Mouse (Mus musculus) retina, postnatal 1 day (tissue): Measurements from ENCODE around the gene Atg101.
"Not testable (repeated sequence)": the region's sequence is repeated elsewhere in the genome, so short reads cannot be mapped to it uniquely, and the experiment has no call there.

Source experiments
- DNase-seq: peaks from one replicate; pipeline ENCODE4 v3.0.0-alpha.2; 2012

The Atg101 gene

DNA sequence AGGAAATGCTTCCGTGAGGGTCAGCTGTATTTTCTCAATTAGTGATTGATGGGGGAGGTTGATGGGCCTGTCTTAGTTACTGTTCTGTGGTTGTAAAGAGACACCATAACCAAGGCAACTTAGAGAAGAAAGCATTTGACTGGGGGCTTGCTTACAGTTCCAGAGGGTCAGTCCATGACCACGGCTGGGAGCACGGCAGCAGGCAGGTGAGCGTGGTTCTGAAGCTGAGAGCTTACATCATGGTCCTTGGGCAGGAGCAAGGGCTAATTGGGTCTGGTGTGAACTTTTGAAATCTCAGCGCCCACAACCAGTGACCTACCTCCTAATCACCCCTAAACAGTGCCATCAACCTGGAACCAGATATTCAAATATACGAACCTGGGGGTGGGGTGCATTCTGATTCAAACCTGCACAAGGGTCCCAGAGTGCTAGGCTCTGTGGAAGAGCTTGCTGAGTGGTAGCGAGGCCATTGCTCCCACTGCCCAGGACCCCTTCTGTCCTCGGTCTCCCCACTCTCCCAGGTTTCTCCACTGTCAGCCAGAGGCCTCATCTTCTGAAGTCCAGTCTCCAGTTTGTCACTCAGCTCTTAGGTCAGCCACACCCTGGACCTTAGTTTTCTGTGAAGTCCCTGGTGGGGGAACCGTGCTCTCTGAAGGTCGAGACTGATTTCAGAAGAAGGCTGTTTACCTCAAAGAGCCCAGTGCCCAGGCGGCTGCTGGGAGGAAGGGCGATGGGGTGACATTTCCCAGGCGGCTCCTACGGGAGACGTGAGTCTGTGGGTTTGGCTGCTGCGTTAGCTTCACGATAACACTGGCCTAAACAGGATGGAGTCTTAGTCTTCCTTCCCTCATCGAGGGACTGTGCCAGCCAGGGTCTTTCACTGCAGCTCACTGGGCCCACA, 33.1 kb downstream of the Atg101 start:
- no peak for DNase-seq

DNA sequence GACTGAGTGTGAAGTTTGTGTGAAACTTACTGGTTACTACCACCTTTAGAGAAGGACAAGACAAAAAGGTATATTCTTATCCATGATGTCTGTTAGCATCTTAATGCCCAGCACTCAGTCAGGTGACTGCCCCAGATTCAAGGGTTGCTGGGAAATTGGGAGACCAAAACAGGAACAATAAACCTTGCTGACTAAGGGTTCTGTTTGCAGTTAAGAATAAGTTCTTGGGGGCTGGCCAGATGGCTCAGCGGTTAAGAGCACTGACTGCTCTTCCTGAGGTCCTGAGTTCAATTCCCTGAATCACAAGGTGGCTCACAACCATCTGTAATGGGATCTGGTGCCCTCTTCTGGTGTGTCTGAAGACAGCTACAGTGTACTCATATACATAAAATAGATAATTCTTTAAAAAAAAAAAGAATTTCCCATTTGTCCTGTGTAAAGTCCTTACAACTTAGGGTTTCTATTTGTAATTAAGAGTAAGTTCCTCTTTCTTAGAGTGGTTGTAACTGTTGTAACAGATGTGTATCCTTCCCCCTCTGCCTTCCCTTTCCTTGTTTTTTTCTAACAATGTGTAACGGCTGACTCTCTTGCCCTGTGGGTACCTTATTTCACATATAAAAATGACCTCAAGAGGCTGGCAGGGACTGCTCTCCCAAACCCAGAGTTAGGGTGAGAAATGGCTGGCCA, 33.9 kb downstream of the Atg101 start:
- DNase-seq = no peak

DNA sequence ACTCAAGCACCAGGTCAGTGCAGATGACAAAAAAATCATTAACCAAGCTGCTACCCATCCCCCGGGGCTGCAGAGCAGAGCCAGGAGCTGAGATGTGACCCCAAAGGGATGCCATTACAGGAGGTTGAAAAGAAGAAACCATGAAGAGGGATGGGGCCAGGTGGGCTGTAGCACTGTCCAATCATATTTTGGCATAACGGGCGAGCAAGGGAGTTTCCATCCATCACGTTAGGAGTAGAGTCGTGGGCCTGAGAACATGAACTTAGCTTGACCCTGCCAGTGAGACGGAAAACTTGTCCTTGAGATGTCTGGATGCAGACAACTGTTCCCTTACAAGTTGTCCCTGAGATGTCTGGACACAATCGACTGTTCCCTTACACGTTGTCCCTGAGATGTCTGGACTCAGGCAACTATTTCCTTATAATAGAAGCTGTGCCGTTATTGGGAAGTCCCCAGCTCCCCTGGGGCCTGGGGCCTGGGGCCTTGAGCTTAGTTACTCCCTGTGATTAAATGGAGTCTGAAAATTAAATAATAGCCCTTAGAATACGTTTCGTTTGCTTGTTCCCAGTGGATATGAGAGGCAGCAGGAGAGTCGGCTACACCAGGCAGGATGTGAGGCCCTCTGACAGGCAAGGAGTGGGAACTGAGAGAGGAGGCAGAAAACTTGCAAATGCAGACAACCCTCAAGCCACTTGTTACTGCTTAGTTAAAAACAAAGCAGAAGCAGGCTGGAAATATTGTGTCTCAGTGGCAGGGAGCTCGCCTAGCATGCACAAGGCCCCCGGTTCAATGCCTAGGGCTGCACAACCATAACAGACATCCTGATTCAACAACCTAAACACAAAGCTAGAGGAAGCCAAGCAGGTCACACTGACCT, 35.1 kb downstream of the Atg101 start:
- DNase-seq = no peak

DNA sequence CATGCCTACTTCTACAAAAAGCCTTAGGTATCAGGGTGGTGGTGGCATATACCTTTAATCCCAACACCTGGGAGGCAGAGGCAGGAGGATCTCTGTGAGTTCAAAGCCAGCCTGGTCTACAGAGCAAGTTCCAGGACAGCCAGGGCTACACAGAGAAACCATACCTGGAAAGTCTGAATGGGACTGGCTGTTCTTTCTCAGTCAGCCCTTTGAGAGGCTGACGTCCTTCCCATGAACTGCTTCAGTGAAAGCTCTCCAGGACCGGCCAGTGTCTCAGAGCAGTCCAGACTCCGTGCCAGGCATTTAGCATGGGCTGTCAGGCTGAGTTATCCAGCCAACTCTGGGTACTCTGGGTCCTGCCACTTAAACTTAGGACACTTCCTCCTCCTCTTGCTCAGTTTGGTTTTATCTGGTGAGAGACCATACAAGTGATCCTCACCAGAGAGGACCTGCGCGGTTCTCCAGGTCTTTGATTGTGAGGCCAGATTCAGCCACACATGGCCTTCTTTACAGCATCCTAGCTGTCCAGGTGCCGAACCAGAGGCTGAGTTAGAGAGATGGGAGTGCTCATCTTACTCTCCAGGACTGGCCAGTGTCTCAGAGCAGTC, 36.0 kb downstream of the Atg101 start:
- no peak for DNase-seq

DNA sequence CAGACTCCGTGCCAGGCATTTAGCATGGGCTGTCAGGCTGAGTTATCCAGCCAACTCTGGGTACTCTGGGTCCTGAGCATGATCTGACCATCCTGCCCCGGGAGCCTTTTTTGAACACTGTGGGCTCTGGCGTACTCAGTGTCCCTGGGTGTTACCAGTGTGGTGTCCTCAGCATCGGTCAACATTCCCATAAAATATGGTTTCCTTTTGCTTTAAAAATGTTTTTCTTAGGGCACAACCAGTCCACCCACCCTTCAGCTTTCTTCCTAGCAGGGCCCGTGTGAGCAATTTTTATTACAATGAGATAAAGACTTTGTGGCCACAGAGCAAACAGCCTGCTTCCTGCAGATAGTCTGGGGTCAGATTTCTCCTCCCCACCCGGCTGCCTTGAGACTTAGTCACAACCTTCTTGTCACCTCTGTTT, 36.6 kb downstream of the Atg101 start:
- DNase-seq = no peak

DNA sequence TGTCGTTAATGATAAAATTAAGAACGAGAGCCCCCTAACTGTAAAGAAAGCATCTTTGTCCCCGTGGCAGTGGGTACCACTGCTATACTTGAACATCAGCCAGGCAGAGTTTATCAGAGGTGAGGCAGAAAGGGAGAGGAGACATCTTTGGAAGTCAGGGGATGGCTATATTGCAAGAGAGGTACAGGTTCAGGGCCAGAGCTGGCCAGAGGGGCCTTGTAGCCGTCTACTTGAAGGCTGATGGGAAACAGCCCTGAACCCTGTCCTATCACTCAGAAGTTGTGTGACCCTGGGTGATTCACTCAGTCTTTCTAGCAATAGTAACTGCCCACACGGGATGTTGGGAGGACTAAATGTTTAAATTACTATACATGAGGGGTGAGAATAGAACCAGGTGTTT, 37.1 kb downstream of the Atg101 start:
- DNase-seq = no peak

DNA sequence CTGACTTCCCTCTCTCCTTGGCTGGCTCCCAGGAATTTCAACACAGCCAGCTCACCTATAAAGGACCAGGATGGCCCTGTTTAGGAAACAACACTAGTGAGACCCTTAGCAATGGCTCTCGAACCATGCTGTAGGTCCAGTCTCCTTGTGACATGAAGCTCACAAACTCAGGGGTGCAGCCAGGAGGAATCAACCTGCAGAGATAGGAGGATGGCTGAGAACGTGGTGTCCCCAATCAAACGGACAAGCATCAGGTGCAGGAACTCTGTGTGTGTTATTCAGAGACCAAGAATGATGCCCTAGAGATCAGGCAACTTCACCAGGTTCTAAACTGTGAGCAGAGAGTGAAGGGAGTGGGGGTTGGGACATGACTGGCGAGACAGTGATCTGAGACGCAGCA, 38.0 kb downstream of the Atg101 start:
- no peak for DNase-seq

DNA sequence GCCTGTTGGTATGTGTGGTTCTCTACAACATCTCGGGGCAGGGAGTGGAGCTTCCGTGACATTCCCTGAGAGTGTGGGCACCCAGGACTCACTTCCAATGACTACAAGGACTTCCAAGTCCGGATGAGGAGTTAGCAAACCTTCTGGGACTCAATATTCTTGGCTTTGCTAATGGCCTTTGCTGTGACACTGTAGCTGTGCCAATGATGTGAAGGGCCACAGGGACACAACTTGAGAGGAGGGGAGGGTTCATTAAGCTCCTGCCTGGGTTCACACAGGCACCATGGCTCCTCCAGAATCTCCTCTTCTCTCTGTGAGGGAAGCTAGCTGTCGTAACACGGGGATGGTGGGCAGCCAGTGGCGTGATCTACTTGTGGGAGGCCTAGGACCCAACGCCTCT, 38.6 kb downstream of the Atg101 start:
- DNase-seq = no peak

DNA sequence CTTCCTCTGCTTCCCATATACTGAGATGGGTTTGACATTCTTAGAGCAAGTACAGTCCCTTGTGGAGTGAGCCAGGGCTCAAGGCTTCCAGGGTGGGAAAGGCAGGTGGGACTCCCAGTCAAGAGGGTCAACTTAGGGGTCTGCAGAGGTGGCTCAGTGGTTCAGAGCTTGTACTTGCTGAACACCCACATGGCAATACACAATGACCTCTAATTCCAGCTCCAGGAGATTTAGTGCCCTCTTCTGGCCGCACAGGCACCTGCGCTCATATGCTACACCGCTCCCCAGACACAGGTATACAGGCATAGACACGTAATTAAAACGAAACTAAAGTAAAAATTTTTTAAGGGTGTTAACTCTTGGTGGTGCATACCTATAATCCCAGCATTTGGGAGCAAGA, 39.4 kb downstream of the Atg101 start:
- DNase-seq = no peak

DNA sequence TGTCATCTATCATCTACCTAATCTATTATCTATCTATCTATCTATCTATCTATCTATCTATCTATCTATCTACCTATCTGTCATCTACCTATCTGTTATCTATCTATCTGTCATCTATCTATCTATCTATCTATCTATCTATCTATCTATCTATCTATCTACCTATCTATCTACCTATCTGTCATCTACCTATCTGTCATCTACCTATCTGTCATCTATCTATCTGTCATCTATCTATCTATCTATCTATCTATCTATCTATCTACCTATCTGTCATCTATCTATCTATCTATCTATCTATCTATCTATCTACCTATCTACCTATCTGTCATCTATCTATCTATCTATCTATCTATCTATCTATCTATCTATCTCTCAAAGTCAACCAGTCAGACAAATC, 40.3 kb downstream of the Atg101 start:
- DNase-seq = not testable (repeated sequence)

DNA sequence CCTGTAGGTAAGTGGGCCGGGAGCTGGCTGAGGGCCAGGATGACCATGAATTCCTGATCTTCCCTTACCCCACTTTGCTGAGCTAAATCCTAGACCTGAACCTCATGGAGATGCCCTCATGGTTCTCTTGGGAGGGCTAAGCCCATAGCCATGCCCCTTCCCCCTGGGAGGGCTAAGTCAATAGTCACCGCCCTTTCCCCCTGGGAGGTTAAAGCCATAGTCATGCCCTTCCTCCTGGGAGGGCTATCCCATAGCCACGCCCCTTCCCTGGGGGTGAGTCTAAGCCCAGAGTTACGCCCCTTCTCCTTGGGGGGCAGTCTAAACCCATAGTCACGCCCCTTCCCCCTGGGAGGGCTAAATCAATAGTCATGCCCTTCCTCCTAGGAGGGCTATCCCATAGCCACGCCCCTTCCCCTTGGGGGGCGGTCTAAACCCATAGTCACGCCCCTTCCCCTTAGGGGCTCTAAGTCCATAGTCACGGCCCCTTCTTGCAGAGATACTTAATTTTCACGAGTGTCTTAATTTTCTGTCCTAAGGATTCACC, 42.0 kb downstream of the Atg101 start:
- no peak for DNase-seq

DNA sequence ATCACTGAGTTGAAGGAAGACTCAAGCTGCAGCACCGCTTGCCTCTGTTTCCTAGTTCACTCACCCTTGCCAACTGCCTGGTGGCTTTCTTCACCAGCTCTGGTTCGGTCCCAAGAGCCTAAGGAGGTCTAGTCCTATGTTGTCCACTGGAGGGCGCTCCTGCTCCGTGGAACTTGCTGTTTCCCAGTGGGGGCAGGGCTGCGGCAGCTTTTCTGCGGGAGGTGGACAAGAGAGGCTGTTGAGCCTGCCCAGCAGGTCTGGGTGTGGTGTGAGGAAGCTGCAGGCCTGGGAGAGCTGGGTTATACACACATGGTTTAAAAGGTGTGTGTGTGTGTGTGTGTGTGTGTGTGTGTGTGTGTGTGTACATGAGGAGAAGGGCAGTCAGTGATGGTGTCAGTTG, 43.2 kb downstream of the Atg101 start:
- peak; percentile 78 for DNase-seq

DNA sequence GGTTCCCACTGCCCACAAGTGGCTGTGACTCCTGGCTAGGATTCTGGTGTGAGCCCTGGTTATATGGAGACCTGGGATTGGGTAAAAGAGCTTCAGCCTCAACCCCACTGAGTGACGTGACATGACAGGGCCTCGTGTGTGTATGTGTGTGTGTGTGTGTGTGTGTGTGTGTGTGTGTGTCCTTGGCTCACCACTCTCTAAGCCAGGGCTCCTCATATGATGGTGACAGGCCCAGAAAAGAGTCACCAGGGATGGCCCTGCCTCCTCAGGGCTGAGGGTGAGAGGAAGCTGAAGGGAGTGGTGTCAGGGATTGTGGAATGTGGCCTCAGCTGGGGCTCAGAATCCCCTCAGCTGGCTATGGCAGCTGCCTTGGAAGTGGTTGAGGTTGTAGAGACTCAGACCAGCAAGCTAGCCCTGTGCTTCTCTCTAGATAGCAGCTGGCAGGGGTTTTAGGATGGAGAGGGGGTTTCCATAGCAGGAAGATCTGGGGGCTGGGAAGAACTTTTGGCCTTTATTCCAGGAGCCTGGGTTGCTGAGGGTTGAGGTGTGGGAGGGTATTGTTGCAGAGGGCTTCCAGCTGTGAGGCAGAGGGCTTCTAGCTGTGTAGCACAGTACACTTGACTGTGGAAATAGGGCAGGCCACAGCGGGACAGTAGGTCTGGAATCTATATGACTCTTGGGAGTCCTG, 44.9 kb downstream of the Atg101 start:
- DNase-seq = no peak

DNA sequence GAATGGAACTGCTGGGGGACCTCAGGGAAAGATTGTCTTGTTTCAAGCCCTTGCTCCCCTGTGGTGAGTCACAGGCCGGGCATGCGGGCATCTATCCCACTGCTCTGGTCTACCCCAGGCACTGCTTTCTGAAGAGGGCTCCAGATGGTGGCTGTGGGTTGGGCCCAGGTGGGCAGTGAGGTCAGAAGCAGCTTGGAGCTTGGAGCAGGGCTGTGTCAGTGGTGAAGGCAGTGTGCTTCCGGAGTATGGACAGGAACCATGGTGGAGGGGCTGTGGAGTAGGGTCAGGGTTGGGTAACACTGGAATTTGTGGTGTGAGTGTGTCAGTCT, 45.5 kb downstream of the Atg101 start:
- DNase-seq = no peak

DNA sequence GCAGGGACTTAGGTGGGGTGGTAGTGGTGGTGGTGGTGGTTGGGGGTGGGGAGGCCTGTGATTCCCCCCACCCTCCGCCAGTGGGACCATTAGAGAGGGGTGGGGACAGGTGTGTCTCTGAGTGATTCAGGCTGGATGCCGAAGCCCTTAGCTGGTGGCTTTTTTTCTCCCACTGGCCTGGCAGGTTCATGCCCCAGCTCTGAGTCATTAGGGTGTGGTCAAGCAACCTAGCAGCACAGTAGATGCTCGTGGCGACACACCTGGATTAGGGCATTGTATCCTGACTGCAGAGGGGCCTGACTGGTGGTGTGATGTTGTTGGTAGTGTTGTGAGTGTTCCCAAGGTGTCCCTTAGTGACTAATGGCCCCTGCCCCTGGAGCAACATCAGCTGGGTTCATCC, 47.0 kb downstream of the Atg101 start:
- no peak for DNase-seq

DNA sequence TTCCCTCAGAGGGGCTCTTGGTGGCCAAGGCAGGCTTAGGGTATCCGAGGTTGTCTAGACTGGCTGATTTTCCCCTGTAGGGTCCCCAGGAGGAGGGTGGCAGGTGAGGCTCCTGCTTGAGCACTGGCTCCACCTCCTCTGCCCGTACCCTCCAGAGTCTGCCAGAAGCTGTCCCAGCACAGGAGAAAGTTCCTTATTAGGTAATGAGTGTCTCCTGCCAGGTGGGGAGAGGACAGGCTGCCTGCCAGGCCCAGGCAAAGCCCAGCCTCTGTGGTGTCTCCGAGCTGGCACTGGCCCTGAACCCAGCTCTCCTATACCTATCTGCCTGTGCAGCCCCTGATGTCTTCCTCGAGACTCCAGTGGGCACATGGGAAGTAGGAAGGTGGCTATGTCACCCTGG, 48.3 kb downstream of the Atg101 start:
- no peak for DNase-seq

DNA sequence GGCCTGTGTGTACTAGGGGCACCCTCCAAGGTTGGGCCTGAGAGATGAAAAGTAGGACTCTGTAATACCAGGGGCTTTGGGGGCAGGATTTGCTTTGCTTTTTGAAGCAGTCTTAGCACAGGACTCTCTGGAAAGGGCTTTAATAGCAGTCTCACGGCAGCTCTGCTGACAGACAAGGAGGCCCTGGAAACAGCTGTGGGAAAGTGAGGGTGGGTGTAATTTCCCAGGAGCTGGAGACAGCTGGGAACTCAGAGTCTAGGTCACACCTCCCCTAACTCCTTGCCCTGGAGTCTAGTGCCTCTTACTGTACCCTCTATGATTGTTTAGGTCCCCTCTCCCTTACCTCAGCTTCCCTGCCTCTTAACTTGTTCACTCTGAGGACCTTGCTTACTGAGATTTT, 49.1 kb downstream of the Atg101 start:
- no peak for DNase-seq

DNA sequence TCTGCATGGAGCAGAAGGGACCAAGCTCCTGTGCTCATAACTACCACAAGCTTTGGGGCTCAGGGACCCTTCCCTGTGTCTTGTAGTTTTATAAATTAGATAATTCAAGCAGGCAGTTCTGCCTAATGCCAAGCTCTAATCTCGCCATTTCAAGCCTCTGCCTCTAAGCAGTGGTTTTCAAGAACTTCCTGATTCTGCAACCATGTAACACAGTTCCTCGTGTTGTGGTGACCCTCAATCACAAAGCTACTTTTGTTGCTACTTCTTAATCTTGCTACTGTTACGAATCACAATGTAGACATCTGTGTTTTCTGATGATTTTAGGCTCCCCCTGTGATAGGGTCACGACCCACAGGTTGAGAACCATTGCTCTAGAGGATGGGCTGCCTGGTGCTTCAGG, 49.6 kb downstream of the Atg101 start:
- no peak for DNase-seq

DNA sequence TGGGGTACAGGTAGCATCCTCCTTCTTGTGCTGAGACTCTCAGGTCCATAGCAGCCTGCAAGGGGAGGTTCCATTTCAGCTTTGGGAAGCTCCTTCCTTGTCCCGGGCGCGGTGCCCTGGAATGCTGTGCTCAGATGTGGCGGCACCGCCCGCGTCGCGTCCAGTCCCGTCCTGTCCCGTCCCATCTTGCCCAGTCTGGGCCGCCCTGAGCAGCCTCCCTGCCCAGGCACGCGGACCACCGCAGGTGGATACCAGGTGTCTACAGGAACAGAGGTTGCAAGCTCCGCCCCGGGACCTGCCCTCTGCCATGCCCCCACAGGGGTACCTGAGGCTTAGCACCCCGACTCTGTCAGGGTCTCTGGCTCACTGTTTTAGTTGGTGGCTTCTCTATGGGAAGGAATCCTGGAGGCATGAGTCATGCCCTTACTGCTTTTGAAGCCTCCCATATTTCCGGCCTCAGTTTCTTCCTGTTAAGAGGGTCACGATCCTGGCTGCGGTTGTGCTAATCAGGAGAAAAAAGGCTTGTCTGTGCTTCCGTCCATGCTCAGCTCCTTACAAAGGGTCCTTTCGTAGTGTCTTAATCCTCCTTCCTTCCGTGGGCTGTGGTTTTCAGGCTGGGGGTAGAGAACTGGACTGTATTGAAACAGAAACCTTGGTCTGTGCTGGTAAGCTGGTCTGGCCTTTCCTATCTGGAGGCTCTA, 52.6 kb downstream of the Atg101 start:
- no peak for DNase-seq

DNA sequence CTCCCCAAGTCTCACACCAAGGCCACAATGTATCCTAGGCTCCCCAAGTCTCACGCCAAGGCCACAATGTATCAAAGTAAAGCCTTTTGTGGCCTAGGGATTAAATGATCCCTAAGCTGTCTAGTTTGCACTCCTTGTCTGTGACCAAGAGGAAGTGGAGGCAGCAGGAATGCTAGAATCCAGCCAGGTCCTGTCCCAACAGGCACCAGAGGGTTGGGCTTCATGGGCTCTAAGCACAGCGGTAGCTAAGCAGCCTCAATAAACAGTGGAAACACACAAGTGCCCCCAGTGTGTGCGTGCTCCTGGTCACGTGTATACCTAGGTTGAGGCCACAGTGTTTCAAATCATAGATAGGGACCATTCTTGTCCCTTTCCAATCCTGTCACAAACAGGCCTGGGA, 54.3 kb downstream of the Atg101 start:
- no peak for DNase-seq

DNA sequence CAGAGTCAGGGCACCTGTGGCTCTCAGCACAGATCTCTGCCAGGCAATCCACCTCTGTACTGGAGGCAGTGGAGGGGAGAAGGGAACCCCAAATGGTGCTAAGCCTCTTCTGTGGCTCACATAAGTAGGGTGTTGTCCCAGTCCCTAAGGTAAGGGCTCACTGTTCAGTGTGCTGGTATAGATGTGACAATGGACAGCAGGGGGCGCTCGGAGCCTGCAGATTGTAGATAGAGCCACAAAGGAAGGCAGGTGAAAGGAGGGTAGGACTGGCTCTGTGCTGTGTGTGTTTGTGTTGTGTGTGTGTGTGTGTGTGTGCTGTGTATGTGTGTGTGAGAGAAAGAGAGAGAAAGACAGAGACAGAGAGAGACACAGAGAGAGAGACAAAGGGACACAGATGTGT, 55.5 kb downstream of the Atg101 start:
- DNase-seq = peak; percentile 89
